Mouse (Mus musculus): ENCODE results near the gene Ptpn1. TPM values are rescaled to one million over a fixed set of nuclear protein-coding genes. Genes with fewer than 3 reads are reported as not detected.

The Ptpn1 gene
- total and polyA plus RNA-seq, 3 experiments, result 69.8 to 131 (median 77.6) TPM

DNA sequence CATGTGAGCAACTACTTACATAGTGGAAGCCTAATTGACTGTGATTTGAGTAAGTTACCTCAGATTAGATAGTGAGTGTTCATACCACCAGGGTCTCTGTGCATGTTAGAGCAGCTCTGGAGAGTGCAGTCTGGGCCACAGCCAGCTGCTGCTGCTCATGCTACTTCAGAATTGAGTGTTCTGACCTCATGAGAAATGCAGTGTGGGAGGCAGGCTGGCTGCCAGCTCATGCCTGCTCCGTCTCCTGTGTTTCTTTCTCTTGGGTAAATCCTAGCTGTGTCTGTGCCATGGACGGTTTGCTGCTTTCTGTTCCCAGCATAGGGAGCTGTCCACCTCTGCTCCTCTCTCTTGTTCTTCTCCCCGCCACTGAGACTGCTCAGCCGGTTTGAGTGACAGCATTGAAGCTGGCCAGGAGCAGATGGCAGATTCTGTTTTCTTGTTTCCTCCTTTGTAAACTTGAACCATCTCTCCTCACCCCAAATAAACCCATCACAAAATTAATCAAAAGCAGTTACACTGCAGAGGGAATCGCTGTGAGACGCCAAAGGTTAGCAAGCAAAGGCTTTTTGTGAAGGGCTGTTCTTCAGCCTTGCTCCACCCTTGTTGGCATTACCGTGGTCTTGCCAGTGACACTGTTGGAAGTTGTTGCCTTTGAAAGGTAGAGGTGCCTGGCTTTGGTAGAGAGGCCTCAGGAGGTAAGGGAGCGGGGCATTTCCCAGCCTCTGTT, 10.5 kb downstream of the Ptpn1 start (continued):
- no peak for TF ChIP-seq KAT2A (IDR thresholded peaks at IDR 0.05; ENCODE audit: insufficient replicate concordance, low read length)
- TF ChIP-seq EP300 (IDR thresholded peaks at IDR 0.05; ENCODE audit: low read length), result peak; percentile 72; the same call in 1 of the 2 replicates
- TF ChIP-seq BHLHE40 (IDR thresholded peaks at IDR 0.05; ENCODE audit: low read depth, low read length), result peak; percentile 63
- peak; percentile 69 for TF ChIP-seq JUND (conservative IDR thresholded peaks at IDR 0.05; ENCODE audit: low read depth, low read length)
- no peak for TF ChIP-seq CTCF (conservative IDR thresholded peaks at IDR 0.05 in 1 of 2, IDR thresholded peaks at IDR 0.05 in 1 of 2; ENCODE audit: low read depth in 2 of 2, low read length in 2 of 2)
- no peak for TF ChIP-seq ZKSCAN1 (IDR thresholded peaks at IDR 0.05; ENCODE audit: borderline replicate concordance, low read depth, low read length)
- 0 out of 2 replicates have a peak, but pooled peaks have one; percentile 23 for TF ChIP-seq UBTF (IDR thresholded peaks at IDR 0.05; ENCODE audit: low read depth, low read length)
- TF ChIP-seq PAX5 (IDR thresholded peaks at IDR 0.05; ENCODE audit: low read length), result no peak
- peak; percentile 45 for TF ChIP-seq JUN (IDR thresholded peaks at IDR 0.05; ENCODE audit: insufficient read depth, low read depth, low read length)
- TF ChIP-seq USF1 (IDR thresholded peaks at IDR 0.05; ENCODE audit: low read depth, low read length), result no peak
- no peak for TF ChIP-seq ELF1 (IDR thresholded peaks at IDR 0.05; ENCODE audit: low read depth, low read length)
- TF ChIP-seq RCOR1 (conservative IDR thresholded peaks at IDR 0.05; ENCODE audit: low read depth, low read length), result no peak

DNA sequence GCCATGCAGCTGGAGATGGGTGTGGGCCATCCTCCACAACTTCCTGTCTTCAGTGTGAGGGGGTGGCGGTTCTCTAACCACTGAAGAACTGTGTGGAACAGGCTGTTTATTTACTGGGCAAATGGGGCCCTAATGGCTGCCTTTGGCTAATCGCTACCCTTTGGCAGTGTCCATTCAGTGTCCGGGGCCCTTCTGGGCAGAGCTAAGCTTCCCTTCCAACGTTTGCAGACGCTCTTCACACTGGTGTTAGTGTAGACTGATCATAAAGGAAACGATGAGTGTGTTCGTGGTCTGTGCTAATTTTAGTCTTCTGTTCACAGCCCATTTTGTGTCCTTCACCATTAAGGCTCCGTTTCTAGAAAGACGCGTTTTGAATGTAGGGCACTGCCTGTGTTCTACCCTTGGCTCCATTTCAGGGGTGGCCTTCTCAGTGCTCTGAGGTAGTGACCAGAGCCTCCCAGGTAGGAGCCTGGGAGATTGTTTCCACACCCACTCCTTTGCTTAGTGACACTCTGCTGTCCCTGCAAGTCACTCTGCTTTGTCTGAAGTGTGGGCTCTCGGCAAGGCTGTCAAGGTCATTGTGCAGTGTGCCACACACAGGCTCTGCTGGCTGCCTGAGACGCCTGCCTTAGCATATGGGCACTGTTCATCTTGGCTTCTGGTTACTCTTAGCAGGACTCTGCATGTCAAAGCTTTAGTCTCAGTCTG, 11.2 kb downstream of the Ptpn1 start:
- peaks cover 99% of the 10 kb centered on the region for H3K79me2 ChIP-seq (replicated peaks; ENCODE audit: control insufficient read depth, extremely low read depth, insufficient read depth, poor library complexity, severe bottlenecking)
- H3K27me3 ChIP-seq (replicated peaks), result no peaks in the 10 kb centered on the region
- DNase-seq (ENCODE audit: extremely low read depth), result no peak
- H3K4me3 ChIP-seq (replicated peaks in 1 of 3; ENCODE audit: low read depth in 2 of 3, low read length in 2 of 3, poor library complexity in 1 of 3), result peak overlapping the region; percentile 6 to 40 (median 12)
- peaks cover 70 to 97% of the 10 kb centered on the region in 2 experiments for H3K4me1 ChIP-seq (ENCODE audit: control insufficient read depth in 1 of 2, insufficient read depth in 2 of 2)
- H3K4me2 ChIP-seq (ENCODE audit: insufficient read depth, low read depth, poor library complexity, severe bottlenecking), result peak overlapping the region; percentile 95
- H3K27ac ChIP-seq (ENCODE audit: insufficient read depth, low read depth), result peak overlapping the region; percentile 89
- no peaks in the 10 kb centered on the region for H3K9me3 ChIP-seq (replicated peaks; ENCODE audit: low read length)
- dilution Hi-C loops (cut with MboI; ENCODE audit: extremely low pct_ligation_motif_present, extremely low pct_unique_long_range_greater_than_20kb, low sequenced_read_pairs), result no loop called here
- TF ChIP-seq BHLHE40 (IDR thresholded peaks at IDR 0.05; ENCODE audit: low read depth, low read length) (0 out of 2 replicates have a peak, but pooled peaks have one; percentile 20), JUND (conservative IDR thresholded peaks at IDR 0.05; ENCODE audit: low read depth, low read length) (peak; percentile 67), SIN3A (IDR thresholded peaks at IDR 0.05; ENCODE audit: low read length) (peak; percentile 77), CTCF (conservative IDR thresholded peaks at IDR 0.05 in 1 of 2, IDR thresholded peaks at IDR 0.05 in 1 of 2; ENCODE audit: low read depth in 2 of 2, low read length in 2 of 2) (no peak), MAFK (IDR thresholded peaks at IDR 0.05; ENCODE audit: insufficient replicate concordance, low read length) (no peak), E2F4 (IDR thresholded peaks at IDR 0.05; ENCODE audit: insufficient replicate concordance, low read depth, low read length) (no peak), ZMIZ1 (IDR thresholded peaks at IDR 0.05; ENCODE audit: low read depth, low read length) (0 out of 2 replicates have a peak, but pooled peaks have one; percentile 6), RCOR1 (conservative IDR thresholded peaks at IDR 0.05; ENCODE audit: low read depth, low read length) (no peak), ETS1 (conservative IDR thresholded peaks at IDR 0.05; ENCODE audit: low read depth, low read length) (peak; percentile 57), ZNF384 (IDR thresholded peaks at IDR 0.05; ENCODE audit: low read depth, low read length) (no peak), MEF2A (IDR thresholded peaks at IDR 0.05; ENCODE audit: borderline replicate concordance, low read depth, low read length) (peak; percentile 93), ZC3H11A (IDR thresholded peaks at IDR 0.05; ENCODE audit: low read depth, low read length) (no peak), TCF12 (IDR thresholded peaks at IDR 0.05; ENCODE audit: low read depth, low read length) (peak; percentile 52), JUN (IDR thresholded peaks at IDR 0.05; ENCODE audit: insufficient read depth, low read depth, low read length) (peak; percentile 59), IRF4 (IDR thresholded peaks at IDR 0.05; ENCODE audit: low read depth, low read length) (no peak), EP300 (IDR thresholded peaks at IDR 0.05; ENCODE audit: low read length) (peak; percentile 69), SMC3 (IDR thresholded peaks at IDR 0.05; ENCODE audit: low read depth, low read length) (no peak; the same call in 1 of the 2 replicates), MAX (IDR thresholded peaks at IDR 0.05; ENCODE audit: low read length) (0 out of 2 replicates have a peak, but pooled peaks have one; percentile 35), ELF1 (IDR thresholded peaks at IDR 0.05; ENCODE audit: low read depth, low read length) (peak; percentile 60), MAZ (IDR thresholded peaks at IDR 0.05; ENCODE audit: low read depth, low read length) (peak; percentile 64; the same call in 1 of the 2 replicates), PAX5 (IDR thresholded peaks at IDR 0.05; ENCODE audit: low read length) (no peak), CHD1 (IDR thresholded peaks at IDR 0.05; ENCODE audit: low read depth, low read length) (peak; percentile 24; the same call in 1 of the 2 replicates), UBTF (IDR thresholded peaks at IDR 0.05; ENCODE audit: low read depth, low read length) (0 out of 2 replicates have a peak, but pooled peaks have one; percentile 30), RAD21 (IDR thresholded peaks at IDR 0.05; ENCODE audit: low read depth, low read length) (no peak), NRF1 (IDR thresholded peaks at IDR 0.05; ENCODE audit: low read depth, low read length) (no peak), ZKSCAN1 (IDR thresholded peaks at IDR 0.05; ENCODE audit: borderline replicate concordance, low read depth, low read length) (no peak), CHD2 (IDR thresholded peaks at IDR 0.05; ENCODE audit: low read length) (no peak; the same call in 1 of the 2 replicates), NELFE (IDR thresholded peaks at IDR 0.05; ENCODE audit: low read depth, low read length) (no peak), GABPA (IDR thresholded peaks at IDR 0.05; ENCODE audit: insufficient replicate concordance, low read depth, low read length) (no peak)
- peaks cover 0 to 36% of the 10 kb centered on the region in 2 experiments for H3K36me3 ChIP-seq (replicated peaks in 1 of 2; ENCODE audit: control insufficient read depth in 1 of 2, insufficient read depth in 1 of 2, low read length in 1 of 2)
- H3K9ac ChIP-seq (ENCODE audit: insufficient read depth, low read depth), result peak overlapping the region; percentile 45
- in situ Hi-C loops (cut with MboI; ENCODE audit: low pct_ligation_motif_present, low pct_unique_long_range_greater_than_20kb, low sequenced_read_pairs), result no loop called here

Data from CH12.LX (cell line).